Comparison of ENCODE assay signal across 40 mouse cellular contexts in genomic region chr11:62752780-62753179, GRCm38 (mm10). TPM values are rescaled to one million over a fixed set of nuclear protein-coding genes. Genes with fewer than 3 reads are reported as not detected.
"Had no signal": no experiment of that assay in that cellular context is flagged by ENCODE, and none has a peak within 500 bp of the region (broad histone marks: within the 10 kb centered on the region; RNA-seq: fewer than 3 reads in every experiment).

Gene Gm10428, plus strand, starts transcription at chr11:62753100.

- H3K4me1 ChIP-seq: heart, embryonic 12.5 days had no signal

- H3K27ac ChIP-seq: heart, embryonic 10.5 days; hindbrain, embryonic 14.5 days; intestine, embryonic 15.5 days; kidney, postnatal 0 days; liver, embryonic 13.5 days; liver, embryonic 15.5 days had no signal

- H3K4me2 ChIP-seq: heart, embryonic 12.5 days; hindbrain, embryonic 14.5 days; intestine, embryonic 15.5 days; liver, embryonic 11.5 days; liver, embryonic 13.5 days; liver, embryonic 15.5 days had no signal

- H3K4me3 ChIP-seq: heart, embryonic 10.5 days; heart, embryonic 12.5 days; intestine, embryonic 15.5 days; liver, embryonic 13.5 days; liver, embryonic 15.5 days had no signal

- H3K36me3 ChIP-seq: heart, embryonic 10.5 days; heart, embryonic 12.5 days; intestine, embryonic 15.5 days; liver, embryonic 13.5 days; liver, embryonic 15.5 days had no signal

- H3K9me3 ChIP-seq: heart, embryonic 10.5 days; heart, embryonic 12.5 days; intestine, embryonic 15.5 days; liver, embryonic 13.5 days; liver, embryonic 15.5 days had no signal

- DNase-seq: gastrocnemius, postnatal 14 days; gastrocnemius, postnatal 36 days; heart, adult 18-20 months; heart, postnatal 10 days; heart, postnatal 36 days; kidney, adult 11 months; kidney, adult 2 months; kidney, postnatal 14 days; kidney, postnatal 36 days; layer of hippocampus, adult 9-11 months; layer of hippocampus, postnatal 36 days; liver; liver, embryonic 13.5 days had no signal

- H3K9ac ChIP-seq: heart, embryonic 12.5 days; hindbrain, embryonic 14.5 days; intestine, embryonic 15.5 days; liver, embryonic 13.5 days; liver, embryonic 15.5 days had no signal

- ATAC-seq: hindbrain, embryonic 16.5 days; intestine, embryonic 15.5 days had no signal

RNA-seq across cellular contexts. Expression of gene Gm10428, which starts in this region (rescaled TPM):
- total RNA-seq: gastrocnemius, adult 18-20 months; gastrocnemius, adult 8-10 months; gastrocnemius, postnatal 14 days; gastrocnemius, postnatal 36 days; heart, adult 18-20 months; heart, adult 8-10 months; heart, postnatal 10 days; heart, postnatal 36 days; hematopoietic stem cell, adult 5-6 weeks; layer of hippocampus, adult 18-20 months; layer of hippocampus, adult 8-10 months; layer of hippocampus, postnatal 14 days; layer of hippocampus, postnatal 36 days; left cerebral cortex, adult 18-20 months; left cerebral cortex, adult 8-10 months; left cerebral cortex, postnatal 14 days; left cerebral cortex, postnatal 36 days had no signal
- polyA plus RNA-seq: gonadal fat pad, adult 2 months; heart, embryonic 10.5 days; heart, embryonic 12.5 days; heart, embryonic 14.5 days; heart, embryonic 16.5 days; hindbrain, embryonic 11.5 days; hindbrain, embryonic 14.5 days; hindbrain, embryonic 16.5 days; inflammation-experienced regulatory T-cells, adult 6 months; intestine, embryonic 15.5 days; kidney, adult 2 months; kidney, embryonic 14.5 days; large intestine, adult 2 months; limb, embryonic 14.5 days; liver, embryonic 11.5 days; liver, embryonic 13.5 days; liver, embryonic 15.5 days had no signal
